Mouse (Mus musculus) heart, embryonic 10.5 days (tissue): ENCODE measurements around the gene Zfand5. TPM values are rescaled to one million over a fixed set of nuclear protein-coding genes. Genes with fewer than 3 reads are reported as not detected.
A peak's percentile ranks its signal among the peaks of the same experiment; 100 is the strongest.
"Not testable (repeated sequence)": the region's sequence is repeated elsewhere in the genome, so short reads cannot be mapped to it uniquely, and the experiment has no call there.

ENCODE experiments used
- DNase-seq: peaks from one replicate; pipeline ENCODE4 v3.0.0-alpha.2; 2017; ENCODE audit warnings: low spot score
- H3K27ac ChIP-seq: fragments of 300-500 bp; sonication (generic); 2 replicates; pipeline ENCODE4 v1.5.1; 2016; ENCODE audit warnings: mild to moderate bottlenecking
- H3K27me3 ChIP-seq: fragments of 300-500 bp; sonication (generic); 2 replicates; pipeline ENCODE4 v1.6.1; 2016; ENCODE audit warnings: mild to moderate bottlenecking; ENCODE audit not compliant: poor library complexity, insufficient read depth, severe bottlenecking
- H3K36me3 ChIP-seq: fragments of 300-500 bp; sonication (generic); 2 replicates; pipeline ENCODE4 v1.6.1; 2016; ENCODE audit warnings: mild to moderate bottlenecking, moderate library complexity
- H3K4me1 ChIP-seq: fragments of 300-500 bp; sonication (generic); 2 replicates; pipeline ENCODE4 v1.6.1; 2016; ENCODE audit warnings: mild to moderate bottlenecking
- H3K4me3 ChIP-seq: fragments of 300-500 bp; sonication (generic); 2 replicates; pipeline ENCODE4 v1.5.1; 2016; ENCODE audit warnings: mild to moderate bottlenecking, moderate library complexity
- H3K9me3 ChIP-seq: fragments of 300-500 bp; sonication (generic); 2 replicates; pipeline ENCODE4 v1.6.1; 2016; ENCODE audit warnings: mild to moderate bottlenecking, moderate library complexity
- WGBS: fragments of 180-500 bp; shearing (Covaris S2); methylation state at CpG from one replicate; pipeline ENCODE4 v1.1.7; 2016; 5-methylcytosine and 5-hydroxymethylcytosine counted together
- polyA plus RNA-seq: library from polyadenylated mRNA; unstranded; fragments of >200 nt; fragmentation: Nextera tagmentation; extraction: Ambion mirVana; gene quantifications from 2 replicates; pipeline ENCODE4 v1.2.1, GENCODE M21; 2016

The Zfand5 gene
- polyA plus RNA-seq = 85.7 and 90.0 TPM in 2 replicates

DNA sequence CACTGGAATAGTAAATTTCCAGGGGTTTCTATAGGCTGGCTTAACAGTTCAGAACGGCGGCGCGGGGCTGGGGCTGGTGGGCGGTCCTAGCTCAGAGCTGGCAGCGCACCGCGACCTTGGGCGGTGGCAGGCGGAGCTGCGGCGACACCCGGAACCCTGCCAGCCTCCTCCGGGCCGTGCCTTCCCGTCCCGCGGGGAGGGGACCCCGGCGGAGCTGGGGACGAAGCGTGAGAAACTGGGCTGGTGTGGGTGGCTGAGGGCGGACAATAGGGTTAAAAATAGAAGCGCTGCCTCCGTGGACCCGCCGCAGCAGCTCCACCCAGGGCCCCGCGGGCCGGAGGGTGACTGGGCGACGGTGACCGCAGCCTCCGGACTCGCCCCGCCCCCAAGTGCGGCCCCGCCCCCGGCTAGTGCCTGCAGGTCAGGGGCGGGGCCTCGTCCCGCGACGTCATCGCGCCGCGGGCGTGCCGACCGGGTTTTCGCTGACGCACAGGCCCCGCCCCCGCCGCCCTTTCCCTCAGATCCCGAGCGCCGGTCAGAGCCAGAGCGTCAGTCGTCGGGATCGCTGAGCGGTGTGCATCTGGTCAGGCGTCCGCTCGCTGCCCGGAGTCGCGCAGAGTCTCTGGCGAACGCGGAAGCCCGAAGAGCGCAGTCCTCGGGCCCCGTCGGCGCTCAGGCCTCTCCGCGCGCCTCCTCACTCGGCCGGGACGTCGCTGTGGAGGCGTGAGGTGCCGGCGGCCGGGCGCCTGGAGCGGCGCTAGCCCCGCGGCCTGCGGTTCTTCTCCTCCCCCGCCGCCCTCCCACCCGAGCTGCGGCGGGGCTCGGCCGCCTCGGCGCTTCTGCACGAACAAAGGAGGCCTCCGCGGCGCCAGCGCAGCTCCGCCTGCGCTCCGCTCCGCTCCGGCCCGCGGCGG lies at the start of gene Zfand5:
Gene Zfand5, plus strand, starts transcription at position 538 of the 914 bp plus-strand sequence.
- DNase-seq = peak; percentile 98
- Histone ChIP-seq H3K27me3 (no peaks in the 10 kb centered on the region), H3K9me3 (no peaks in the 10 kb centered on the region), H3K27ac (peak within 1 kb of the TSS; percentile 99), H3K36me3 (peaks cover 4% of the 10 kb centered on the region), H3K4me3 (peak within 1 kb of the TSS; percentile 91), H3K4me1 (0 out of 2 replicates have a peak, but pooled peaks cover 5% of the 10 kb centered on the region)
- under 1% methylated on average over 115 of the region's 118 CpGs for WGBS

DNA sequence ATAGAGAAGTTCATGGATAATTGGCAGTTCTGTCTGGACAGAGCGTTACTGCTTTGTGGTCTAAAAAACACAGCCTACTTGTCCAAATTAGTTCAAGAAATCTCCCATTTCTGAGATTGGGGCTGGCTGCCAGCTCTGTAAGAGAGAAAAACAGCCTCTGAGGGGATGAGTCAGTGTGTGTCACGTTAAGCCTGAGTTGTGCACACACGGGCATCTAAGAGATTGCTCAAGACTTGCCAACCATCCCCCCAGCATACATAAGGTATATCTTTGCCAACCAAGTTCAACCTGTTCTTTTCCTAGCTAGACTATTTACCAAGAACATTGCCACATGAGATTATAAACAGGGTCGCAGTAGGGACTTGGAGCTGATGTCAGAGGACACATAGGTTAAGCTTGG lies 44.9 kb upstream of the Zfand5 start:
- H3K4me1 ChIP-seq = no peaks in the 10 kb centered on the region
- 72% methylated on average over 4 of the region's 4 CpGs for WGBS
- no peaks in the 10 kb centered on the region for H3K27me3 ChIP-seq
- no peak overlapping the region for H3K27ac ChIP-seq
- no peaks in the 10 kb centered on the region for H3K9me3 ChIP-seq
- no peak overlapping the region for H3K4me3 ChIP-seq
- H3K36me3 ChIP-seq = no peaks in the 10 kb centered on the region
- DNase-seq = no peak

DNA sequence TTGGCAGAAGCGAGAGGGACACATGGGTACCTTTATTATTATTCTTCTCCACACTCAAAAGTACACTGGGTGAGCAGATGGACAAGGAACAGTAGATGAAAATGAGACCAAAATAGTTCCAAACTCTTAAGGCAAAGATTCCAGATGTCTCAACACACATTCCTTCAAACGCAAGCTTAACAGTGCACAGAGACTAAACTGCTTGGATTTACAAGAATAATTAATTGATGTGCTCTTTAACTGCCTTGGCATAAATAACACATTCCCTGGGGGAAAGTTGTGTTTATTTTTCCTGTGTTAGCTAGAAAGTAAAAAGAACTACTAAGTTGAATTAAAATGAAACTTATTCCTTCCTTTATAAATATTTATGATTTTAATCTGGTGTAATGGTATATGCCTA lies 44.3 kb upstream of the Zfand5 start:
- Histone ChIP-seq H3K4me3 (no peak overlapping the region), H3K9me3 (no peaks in the 10 kb centered on the region), H3K4me1 (no peaks in the 10 kb centered on the region), H3K36me3 (no peaks in the 10 kb centered on the region), H3K27ac (no peak overlapping the region), H3K27me3 (no peaks in the 10 kb centered on the region)
- 65% methylated on average over 2 of the region's 2 CpGs for whole genome bisulfite sequencing
- DNase-seq = no peak

DNA sequence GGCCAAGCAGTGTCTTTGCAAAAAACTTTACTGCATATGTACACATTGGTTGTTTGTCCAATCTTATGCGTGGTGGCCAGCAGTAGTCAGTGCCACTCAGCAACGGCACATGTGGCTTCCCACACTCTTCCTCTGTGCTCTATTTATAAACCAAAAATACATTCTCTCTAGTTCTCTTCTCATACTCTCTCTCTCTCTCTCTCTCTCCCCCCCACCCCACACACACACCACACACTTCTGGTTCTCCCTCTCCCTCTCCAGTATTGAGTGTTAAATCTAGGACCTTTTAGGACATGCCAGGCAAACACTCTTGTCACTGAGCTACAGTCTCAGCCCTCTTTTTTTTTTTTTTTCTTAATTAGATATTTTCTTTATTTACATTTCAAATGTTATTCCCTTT lies 23.3 kb upstream of the Zfand5 start:
- H3K27me3 ChIP-seq, H3K36me3 ChIP-seq, H3K27ac ChIP-seq, H3K4me3 ChIP-seq, H3K9me3 ChIP-seq, H3K4me1 ChIP-seq, DNase-seq: not testable (repeated sequence)
- WGBS = 84% methylated on average over 2 of the region's 2 CpGs

DNA sequence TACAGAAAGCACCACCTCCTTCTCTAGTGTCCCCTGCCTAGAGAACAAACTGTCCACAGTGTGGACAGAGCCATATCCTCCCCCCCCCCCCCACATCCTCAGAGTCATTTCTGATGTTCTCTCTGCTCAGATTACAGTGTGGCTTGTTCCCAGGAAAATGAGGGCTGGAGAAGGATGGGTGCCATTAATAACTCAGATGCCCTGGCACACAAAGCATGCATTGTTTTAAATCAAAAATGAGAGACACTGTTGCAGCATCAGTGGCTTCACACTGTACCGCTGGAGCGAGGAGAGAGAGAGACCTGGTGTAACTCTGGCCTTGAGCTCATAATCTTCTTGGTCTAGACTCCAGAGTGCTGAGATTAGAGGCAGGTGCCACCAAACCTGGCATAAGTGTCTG lies 18.2 kb upstream of the Zfand5 start:
- Histone ChIP-seq H3K36me3 (no peaks in the 10 kb centered on the region), H3K4me1 (no peaks in the 10 kb centered on the region), H3K27me3 (no peaks in the 10 kb centered on the region), H3K9me3 (no peaks in the 10 kb centered on the region), H3K4me3 (no peak overlapping the region), H3K27ac (no peak overlapping the region)
- 87% methylated on average over 2 of the region's 2 CpGs for WGBS
- DNase-seq = no peak

DNA sequence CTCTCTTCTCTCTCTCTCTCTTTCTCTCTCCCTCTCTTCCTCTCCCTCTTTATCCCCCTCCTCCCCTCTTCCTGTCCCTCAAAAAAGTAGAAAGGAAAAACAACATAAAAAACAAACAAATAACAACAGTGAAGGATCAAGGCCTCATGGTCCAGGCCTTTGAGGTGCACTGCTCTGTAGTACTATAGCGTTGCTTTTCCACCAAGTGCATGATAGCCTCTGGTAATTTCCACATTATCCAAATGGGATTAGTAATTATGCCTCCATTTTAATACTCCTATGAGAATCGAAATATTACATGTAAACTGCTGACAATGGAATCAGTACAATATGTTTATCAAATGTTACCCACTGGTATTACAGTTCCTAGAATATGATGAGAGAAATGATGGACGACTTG lies 16.2 kb upstream of the Zfand5 start:
- DNase-seq = no peak
- no peaks in the 10 kb centered on the region for H3K9me3 ChIP-seq
- no peaks in the 10 kb centered on the region for H3K36me3 ChIP-seq
- H3K4me3 ChIP-seq = no peak overlapping the region
- H3K27ac ChIP-seq = no peak overlapping the region
- H3K27me3 ChIP-seq = no peaks in the 10 kb centered on the region
- no peaks in the 10 kb centered on the region for H3K4me1 ChIP-seq
- 70% methylated on average over 3 of the region's 3 CpGs for WGBS

DNA sequence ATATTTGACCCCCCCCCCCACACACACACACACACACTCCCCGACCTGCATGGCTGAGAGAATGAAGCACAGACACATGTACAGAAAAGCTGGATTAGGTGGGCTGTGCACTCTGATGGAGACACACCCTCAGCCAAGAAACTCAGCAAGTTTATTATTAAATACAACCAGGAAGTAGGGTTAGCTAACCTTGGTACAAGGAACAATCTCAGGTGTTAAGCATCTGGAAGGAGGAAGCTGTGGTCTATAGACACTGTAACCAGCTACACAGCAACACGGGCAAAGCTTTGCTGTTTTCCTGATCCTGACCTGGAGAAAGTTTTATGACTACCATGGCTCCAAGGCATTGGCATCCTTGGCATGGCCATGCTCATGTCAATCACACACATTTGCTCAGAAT lies 12.6 kb upstream of the Zfand5 start:
- no peak for DNase-seq
- Histone ChIP-seq H3K9me3 (no peaks in the 10 kb centered on the region), H3K27ac (no peak overlapping the region), H3K36me3 (no peaks in the 10 kb centered on the region), H3K4me3 (no peak overlapping the region), H3K4me1 (no peaks in the 10 kb centered on the region), H3K27me3 (no peaks in the 10 kb centered on the region)
- WGBS = 82% methylated on average over 2 of the region's 2 CpGs

DNA sequence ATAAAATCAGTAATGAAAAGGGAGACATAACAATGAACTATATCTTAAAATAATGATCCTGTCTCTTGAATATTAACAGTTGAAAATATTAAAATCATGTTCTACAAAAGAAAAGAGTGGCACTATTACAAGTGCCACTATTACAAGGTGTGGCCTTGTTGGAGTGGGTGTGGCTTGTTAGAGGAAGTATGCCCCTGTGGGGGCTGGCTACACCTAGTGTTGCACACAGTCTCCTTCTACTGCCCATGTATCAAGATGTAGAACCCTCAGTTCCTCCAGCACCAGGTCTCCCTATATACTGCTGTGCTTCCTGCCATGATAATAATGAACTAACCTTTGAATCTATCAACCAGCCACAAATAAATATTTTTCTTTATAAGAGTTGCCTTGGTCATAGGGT lies 11.8 kb upstream of the Zfand5 start:
- H3K27me3 ChIP-seq = no peaks in the 10 kb centered on the region
- H3K4me3 ChIP-seq = no peak overlapping the region
- no peaks in the 10 kb centered on the region for H3K36me3 ChIP-seq
- no peaks in the 10 kb centered on the region for H3K4me1 ChIP-seq
- DNase-seq = no peak
- no peak overlapping the region for H3K27ac ChIP-seq
- H3K9me3 ChIP-seq = no peaks in the 10 kb centered on the region

DNA sequence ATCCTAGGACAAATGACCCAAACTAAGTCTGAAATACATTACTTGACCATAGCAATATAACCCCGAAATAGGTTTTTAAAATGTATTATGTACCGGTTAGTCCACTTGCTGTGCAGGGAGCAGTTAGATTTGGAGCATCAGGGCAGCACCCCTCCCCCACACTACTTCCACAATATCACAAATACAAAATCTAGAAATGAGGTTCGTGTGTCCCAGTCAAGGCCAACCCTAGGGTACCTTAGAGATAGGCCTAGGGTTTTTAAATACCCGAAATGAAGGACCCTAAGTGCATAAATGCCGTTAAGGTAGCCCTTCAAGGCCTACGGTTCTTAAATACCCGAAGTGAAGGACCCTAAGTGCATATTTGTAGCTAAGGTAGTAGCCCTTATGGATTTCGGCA lies 892 bp upstream of the Zfand5 start:
- Histone ChIP-seq H3K4me1 (0 out of 2 replicates have a peak, but pooled peaks cover 5% of the 10 kb centered on the region), H3K4me3 (peak overlapping the region; percentile 91), H3K36me3 (no peaks in the 10 kb centered on the region), H3K27me3 (no peaks in the 10 kb centered on the region), H3K9me3 (no peaks in the 10 kb centered on the region), H3K27ac (peak overlapping the region; percentile 99)
- 30% methylated on average over 8 of the region's 8 CpGs for WGBS
- no peak for DNase-seq

DNA sequence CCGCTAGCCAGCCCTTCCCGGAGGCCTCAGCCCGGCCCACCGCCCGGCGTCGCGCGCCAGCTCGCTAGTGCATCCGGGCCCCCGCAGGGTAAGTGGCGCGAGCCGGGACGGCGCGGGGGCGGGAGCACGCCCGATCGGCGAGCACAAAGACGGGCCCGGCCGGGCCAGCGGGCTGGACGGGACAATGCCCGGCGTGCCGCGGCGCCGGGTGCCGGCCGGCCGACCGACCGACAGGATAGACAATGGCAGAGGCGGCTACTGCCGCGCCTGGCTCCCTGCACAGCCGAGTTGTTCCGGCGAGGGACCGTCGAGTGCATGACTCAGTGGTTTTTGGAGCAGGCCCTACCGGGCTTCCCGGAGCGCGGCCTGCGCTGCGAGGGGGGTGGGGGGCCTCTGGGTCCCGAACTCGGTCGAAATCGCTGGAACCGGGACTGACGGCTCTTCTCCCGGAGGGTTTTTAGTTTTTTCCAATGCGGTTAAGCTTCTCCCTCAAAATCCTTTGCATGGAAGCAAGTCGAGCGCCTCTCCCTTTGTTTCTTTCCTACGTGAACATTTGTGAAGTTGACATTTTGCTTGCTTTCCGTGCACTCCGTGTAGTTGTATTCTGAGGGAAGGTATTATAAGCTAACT lies 692 bp downstream of the Zfand5 start:
- Histone ChIP-seq H3K9me3 (no peaks in the 10 kb centered on the region), H3K4me1 (0 out of 2 replicates have a peak, but pooled peaks cover 5% of the 10 kb centered on the region), H3K27me3 (no peaks in the 10 kb centered on the region), H3K27ac (peak overlapping the region; percentile 99), H3K36me3 (peaks cover 12% of the 10 kb centered on the region), H3K4me3 (peak overlapping the region; percentile 91)
- DNase-seq = peak; percentile 83
- 2% methylated on average over 66 of the region's 66 CpGs for WGBS

DNA sequence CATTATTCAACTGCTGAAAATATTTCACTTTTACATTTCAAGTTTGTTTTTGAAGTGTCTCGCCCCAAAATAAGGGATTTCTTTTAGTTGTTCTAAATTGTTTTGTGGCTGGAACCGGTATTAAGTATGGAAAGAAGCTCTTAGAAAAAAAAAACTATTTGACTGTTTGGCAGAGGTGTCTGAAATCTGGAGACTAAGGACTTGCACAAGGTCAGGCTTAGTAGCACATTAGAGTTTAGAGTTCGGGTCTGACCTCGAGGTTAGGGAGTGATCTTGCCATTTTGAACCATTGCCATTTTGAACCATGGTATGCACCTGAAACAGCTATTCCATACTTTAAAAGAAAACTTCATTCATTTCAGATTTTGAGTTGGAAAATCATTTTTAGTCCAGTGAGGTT lies 1.4 kb downstream of the Zfand5 start:
- H3K36me3 ChIP-seq = peaks cover 16% of the 10 kb centered on the region
- no peaks in the 10 kb centered on the region for H3K9me3 ChIP-seq
- H3K4me3 ChIP-seq = peak overlapping the region; percentile 91
- WGBS = under 1% methylated on average over 4 of the region's 4 CpGs
- H3K27me3 ChIP-seq = no peaks in the 10 kb centered on the region
- peak overlapping the region; percentile 99 for H3K27ac ChIP-seq
- H3K4me1 ChIP-seq = 0 out of 2 replicates have a peak, but pooled peaks cover 5% of the 10 kb centered on the region
- no peak for DNase-seq

DNA sequence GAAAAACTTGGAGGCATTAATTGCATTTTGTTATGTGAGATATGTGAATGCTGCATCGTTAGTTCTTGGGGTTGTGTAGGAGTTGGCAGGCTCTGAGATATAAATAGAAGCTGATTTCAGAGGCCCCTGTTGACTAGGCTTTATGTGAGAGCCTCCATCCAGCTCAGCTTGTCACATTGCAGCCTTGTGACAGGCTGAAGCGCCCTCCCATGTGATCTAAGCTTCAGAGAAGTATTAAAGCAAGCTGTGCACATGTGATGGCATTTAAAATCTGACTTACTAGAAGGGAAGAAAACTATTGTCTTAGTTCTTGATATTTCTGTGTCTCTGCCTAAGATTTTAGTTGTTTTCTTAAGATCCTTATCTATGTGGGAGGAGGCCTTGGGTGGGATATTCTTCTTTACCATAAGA lies 2.1 kb downstream of the Zfand5 start:
- Histone ChIP-seq H3K27me3 (no peaks in the 10 kb centered on the region), H3K9me3 (no peaks in the 10 kb centered on the region), H3K4me1 (0 out of 2 replicates have a peak, but pooled peaks cover 5% of the 10 kb centered on the region), H3K27ac (peak overlapping the region; percentile 99), H3K36me3 (peaks cover 22% of the 10 kb centered on the region), H3K4me3 (peak overlapping the region; percentile 91)
- peak; percentile 91 for DNase-seq
- WGBS = 1% methylated on average over 2 of the region's 2 CpGs

DNA sequence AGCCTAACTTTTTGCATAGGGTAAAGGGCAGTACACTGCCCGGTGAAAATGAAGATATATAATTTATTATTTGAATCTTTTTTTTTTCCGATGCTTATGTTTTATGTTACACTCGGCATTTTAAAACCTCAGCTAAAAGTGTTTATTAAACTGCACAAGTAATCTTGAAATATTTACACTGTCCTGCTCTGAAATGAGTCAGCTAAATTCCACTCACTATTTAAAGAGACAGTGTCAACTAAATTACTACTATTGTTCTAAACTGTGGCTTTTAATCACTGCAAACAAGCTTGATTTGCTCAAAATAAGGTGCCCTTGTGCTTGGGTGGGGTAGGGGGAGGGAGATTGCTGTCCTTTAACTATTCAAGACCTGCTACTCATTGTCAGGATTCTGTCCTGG lies 2.6 kb downstream of the Zfand5 start:
- peaks cover 26% of the 10 kb centered on the region for H3K36me3 ChIP-seq
- peak overlapping the region; percentile 99 for H3K27ac ChIP-seq
- 0 out of 2 replicates have a peak, but pooled peaks cover 5% of the 10 kb centered on the region for H3K4me1 ChIP-seq
- peak overlapping the region; percentile 91 for H3K4me3 ChIP-seq
- WGBS = 22% methylated on average over 3 of the region's 3 CpGs
- no peak for DNase-seq
- no peaks in the 10 kb centered on the region for H3K27me3 ChIP-seq
- H3K9me3 ChIP-seq = no peaks in the 10 kb centered on the region
